Mouse (Mus musculus) CD8-positive naive resting alpha-beta T cell, adult 2 months (primary cell): ENCODE measurements at regions not wholly inside any gene's neighbourhood (a gene's known extent, or its start where the extent isn't known, plus 50 kb on each side); places are given as distances from the start of the nearest gene placed in this dataset.

Experiments used
- DNase-seq, 2 experiments: peaks; one replicate each; pipeline ENCODE4 v3.0.0; 2022; ENCODE audit warnings: low read depth in 2 of 2, low spot score in 2 of 2

- DNase-seq: no peak
Measured at GRCm38 (mm10) chr13:45275391-45275790, 114.2 kb upstream of the Mylip start.

- DNase-seq: no peak
Measured at GRCm38 (mm10) chr13:45277842-45278416, 111.6 kb upstream of the Mylip start.

GRCm38 (mm10) chr13:45281106-45281505 is 108.4 kb upstream of the Mylip start:
- DNase-seq: no peak

- DNase-seq: no peak
Measured at GRCm38 (mm10) chr13:45286651-45287050, 102.9 kb upstream of the Mylip start.

GRCm38 (mm10) chr13:45287217-45287616 is 102.3 kb upstream of the Mylip start:
- no peak for DNase-seq

GRCm38 (mm10) chr13:45289976-45290375 is 99.6 kb upstream of the Mylip start:
- no peak for DNase-seq

- DNase-seq: no peak
Measured at GRCm38 (mm10) chr13:45294691-45295090, 94.9 kb upstream of the Mylip start.

GRCm38 (mm10) chr13:45300610-45301009 is 88.9 kb upstream of the Mylip start:
- no peak for DNase-seq

- no peak for DNase-seq
Measured at GRCm38 (mm10) chr13:45301191-45301905, 88.2 kb upstream of the Mylip start.

GRCm38 (mm10) chr13:45302796-45303195 is 86.7 kb upstream of the Mylip start:
- no peak for DNase-seq

- DNase-seq: no peak
Measured at GRCm38 (mm10) chr13:45306177-45306576, 83.4 kb upstream of the Mylip start.

- DNase-seq: no peak
Measured at GRCm38 (mm10) chr13:45307226-45307625, 82.3 kb upstream of the Mylip start.

GRCm38 (mm10) chr13:45319646-45320045 is 69.9 kb upstream of the Mylip start:
- DNase-seq: no peak

GRCm38 (mm10) chr13:45325736-45326293 is 63.7 kb upstream of the Mylip start:
- no peak for DNase-seq

GRCm38 (mm10) chr13:45326751-45327150 is 62.8 kb upstream of the Mylip start:
- no peak for DNase-seq

GRCm38 (mm10) chr13:45330561-45330960 is 59.0 kb upstream of the Mylip start:
- DNase-seq: no peak

GRCm38 (mm10) chr13:45332031-45332430 is 57.5 kb upstream of the Mylip start:
- DNase-seq: no peak

GRCm38 (mm10) chr13:45333634-45334033 is 55.9 kb upstream of the Mylip start:
- DNase-seq: no peak
